Mouse (Mus musculus) C2C12 (cell line): Measurements from ENCODE around the gene Strn4. TPM values are rescaled to one million over a fixed set of nuclear protein-coding genes. Genes with fewer than 3 reads are reported as not detected.

ENCODE experiments used
- H3K27me3 ChIP-seq: one replicate; pipeline ENCODE4 v1.6.1; 2011; ENCODE audit not compliant: control insufficient read depth, insufficient read depth, insufficient read length
- H3K36me3 ChIP-seq: one replicate; pipeline ENCODE4 v1.6.1; 2011; ENCODE audit not compliant: control insufficient read depth, insufficient read depth
- H3K4me3 ChIP-seq: one replicate; pipeline ENCODE4 v1.5.1; 2011; ENCODE audit warnings: mild to moderate bottlenecking, control low read depth; ENCODE audit not compliant: poor library complexity, insufficient read depth, severe bottlenecking
- H3K79me2 ChIP-seq: one replicate; pipeline ENCODE4 v1.6.1; 2011; ENCODE audit not compliant: control insufficient read depth, insufficient read depth
- H3K79me3 ChIP-seq: one replicate; pipeline ENCODE4 v1.6.1; 2011; ENCODE audit warnings: low read depth, control low read depth
- H3ac ChIP-seq: one replicate; pipeline ENCODE3; 2011; ENCODE audit warnings: low read depth; ENCODE audit not compliant: control insufficient read depth, insufficient read length
- CEBPB ChIP-seq: IDR thresholded peaks from one replicate; pipeline ENCODE4 v1.6.1; 2011; ENCODE audit warnings: low read depth, mild to moderate bottlenecking, control low read depth, moderate library complexity
- CTCF ChIP-seq: IDR thresholded peaks from one replicate; pipeline ENCODE4 v1.5.1; 2011; ENCODE audit not compliant: control insufficient read depth, insufficient read depth, insufficient read length
- FOSL1 ChIP-seq: IDR thresholded peaks from one replicate; pipeline ENCODE4 v1.8.0; 2011; ENCODE audit warnings: mild to moderate bottlenecking, low read length; ENCODE audit not compliant: poor library complexity, insufficient read depth, severe bottlenecking
- MAX ChIP-seq: IDR thresholded peaks from one replicate; pipeline ENCODE4 v1.6.1; 2011; ENCODE audit warnings: mild to moderate bottlenecking, control low read depth
- MYOD1 ChIP-seq: IDR thresholded peaks from one replicate; pipeline ENCODE4 v1.6.1; 2011; ENCODE audit warnings: low read depth; ENCODE audit not compliant: control insufficient read depth, insufficient read length
- MYOG ChIP-seq: IDR thresholded peaks from one replicate; pipeline ENCODE4 v1.6.1; 2011; ENCODE audit not compliant: control insufficient read depth, insufficient read length; ENCODE audit errors: extremely low read depth
- USF1 ChIP-seq: IDR thresholded peaks from one replicate; pipeline ENCODE4 v1.6.1; 2011; ENCODE audit warnings: low read depth, mild to moderate bottlenecking, control low read depth, moderate library complexity
- polyA plus RNA-seq: library from polyadenylated mRNA; unstranded; fragments of >200 nt; fragmentation: generic; extraction: Trizol; gene quantifications from one replicate; pipeline ENCODE4 v1.2.1, GENCODE M21; 2012; ENCODE audit warnings: missing spikeins

Strn4 gene
- polyA plus RNA-seq, 1 experiment = 50.4 TPM

DNA sequence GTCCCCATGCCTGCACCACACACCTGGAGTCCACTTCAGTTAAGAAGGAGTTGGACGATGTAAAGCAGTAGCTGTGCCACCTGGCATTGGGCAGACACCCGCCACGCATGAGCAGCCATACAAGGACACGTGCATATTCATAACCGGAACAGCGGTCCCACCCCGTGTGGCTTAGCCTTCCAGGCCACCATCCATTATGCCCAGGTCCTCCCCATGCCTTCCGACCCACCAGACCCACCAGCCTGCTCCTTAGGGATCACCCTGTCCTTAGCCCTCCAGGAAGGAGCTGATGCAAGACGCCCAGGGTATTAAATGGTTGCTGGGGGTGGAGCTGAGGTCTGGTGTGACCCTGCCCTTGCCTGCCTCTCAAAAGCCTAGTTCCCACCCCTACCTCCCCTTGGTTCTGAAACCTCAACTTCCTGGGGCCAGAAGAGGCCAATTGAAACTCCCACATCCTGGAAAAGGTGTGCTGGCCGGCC lies 31.2 kb upstream of the Strn4 start:
- TF ChIP-seq MYOG (no peak), CEBPB (no peak), USF1 (no peak), MAX (no peak), CTCF (no peak), MYOD1 (no peak), FOSL1 (no peak)
- peaks cover 8% of the 10 kb centered on the region for H3K36me3 ChIP-seq
- no peaks in the 10 kb centered on the region for H3K27me3 ChIP-seq

GRCm38 (mm10) chr7:16785541-16786083 lies 30.1 kb upstream of the Strn4 start:
- no peaks in the 10 kb centered on the region for H3K27me3 ChIP-seq
- TF ChIP-seq CEBPB (no peak), MYOD1 (no peak), FOSL1 (no peak), CTCF (no peak), USF1 (no peak), MYOG (no peak)
- H3K79me3 ChIP-seq = peaks cover 15% of the 10 kb centered on the region
- no peak overlapping the region for H3K4me3 ChIP-seq
- H3K79me2 ChIP-seq = peaks cover 41% of the 10 kb centered on the region
- no peak overlapping the region for H3ac ChIP-seq
- H3K36me3 ChIP-seq = peaks cover 8% of the 10 kb centered on the region

More for the DNA sequence above, 31.2 kb upstream of the Strn4 start:
- Histone ChIP-seq H3K79me2 (peaks cover 41% of the 10 kb centered on the region), H3ac (no peak overlapping the region), H3K79me3 (peaks cover 15% of the 10 kb centered on the region), H3K4me3 (no peak overlapping the region)

DNA sequence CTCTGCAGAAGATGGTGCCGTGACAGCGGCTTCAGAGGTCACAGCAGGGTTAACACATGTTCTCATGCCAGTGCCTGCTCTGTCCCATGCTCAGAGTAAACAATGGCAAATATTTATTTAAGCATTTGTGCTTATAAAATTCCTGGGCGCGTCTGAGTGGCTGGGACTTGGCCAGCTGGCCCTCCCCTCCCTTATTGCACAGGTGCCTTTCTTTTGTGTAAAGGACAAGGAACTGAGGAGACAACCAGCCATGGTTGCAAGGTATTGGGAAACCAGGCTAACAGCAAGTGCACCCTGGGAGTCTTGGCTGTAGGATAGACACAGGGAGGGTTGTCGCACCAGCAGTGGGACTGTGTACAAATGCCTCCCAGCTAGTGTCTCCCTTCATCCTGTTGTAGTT lies 23.4 kb upstream of the Strn4 start:
- no peak overlapping the region for H3ac ChIP-seq
- no peaks in the 10 kb centered on the region for H3K79me3 ChIP-seq
- no peak for TF ChIP-seq CTCF
- H3K27me3 ChIP-seq = no peaks in the 10 kb centered on the region
- H3K79me2 ChIP-seq = no peaks in the 10 kb centered on the region
- peaks cover 13% of the 10 kb centered on the region for H3K36me3 ChIP-seq
- no peak overlapping the region for H3K4me3 ChIP-seq

DNA sequence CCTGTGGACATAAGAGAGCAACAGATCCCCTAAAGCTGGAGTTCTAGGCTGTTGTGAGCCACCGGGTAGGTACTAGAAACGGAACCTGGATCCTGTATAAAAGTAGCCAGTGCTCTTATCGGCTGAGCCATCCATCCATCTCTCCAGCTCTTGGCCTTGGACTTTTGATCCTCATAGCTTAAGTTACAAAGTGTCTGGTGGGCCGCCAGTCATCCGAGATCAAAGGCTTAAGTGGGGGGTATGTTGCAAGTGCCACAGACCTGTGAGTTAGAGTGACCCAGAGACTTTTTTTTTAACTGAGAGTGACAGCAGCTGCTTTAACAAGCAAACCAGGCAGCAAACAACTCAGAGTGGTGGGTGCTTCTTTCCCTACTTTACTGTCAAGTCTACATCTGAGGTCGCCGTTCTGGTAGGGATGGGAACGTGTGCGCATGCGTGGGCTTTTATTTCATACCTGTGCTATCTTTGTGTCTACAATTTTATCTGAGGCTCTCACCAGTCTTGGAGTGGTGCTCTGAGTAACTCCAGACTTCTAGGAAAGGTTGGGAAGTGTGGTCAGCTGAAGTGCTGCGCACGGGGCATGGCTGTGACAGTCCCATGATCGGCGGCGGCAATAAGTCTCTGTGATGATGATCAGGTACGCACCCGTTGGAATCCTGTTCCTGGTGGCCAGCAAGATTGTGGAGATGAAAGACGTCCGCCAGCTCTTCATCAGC lies 22.5 kb upstream of the Strn4 start:
- Histone ChIP-seq H3K79me2 (no peaks in the 10 kb centered on the region), H3K4me3 (no peak overlapping the region), H3K36me3 (peaks cover 18% of the 10 kb centered on the region), H3K27me3 (no peaks in the 10 kb centered on the region), H3K79me3 (no peaks in the 10 kb centered on the region), H3ac (no peak overlapping the region)
- TF ChIP-seq USF1 (no peak), MYOD1 (no peak), CEBPB (no peak)

DNA sequence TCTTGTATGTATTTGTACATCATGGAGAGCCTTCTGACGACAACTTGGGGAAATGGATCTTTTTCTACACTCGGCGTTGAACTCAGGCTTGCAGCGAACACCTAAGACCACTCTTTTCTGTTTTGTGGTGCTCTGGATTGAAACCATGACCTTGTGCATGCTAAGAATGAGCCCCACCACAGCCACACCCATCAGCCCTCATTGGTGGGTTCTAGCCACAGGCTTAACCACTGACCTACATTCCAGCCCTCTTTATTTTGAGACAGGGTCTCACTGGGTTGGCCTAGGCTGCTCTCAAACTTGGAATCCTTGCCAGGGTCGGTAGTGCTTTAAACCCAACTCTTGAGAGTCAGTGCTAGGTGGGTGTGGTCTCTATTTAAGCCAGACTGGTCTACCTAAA lies 20.8 kb upstream of the Strn4 start:
- Histone ChIP-seq H3K4me3 (no peak overlapping the region), H3K36me3 (peaks cover 21% of the 10 kb centered on the region), H3K79me3 (no peaks in the 10 kb centered on the region), H3K79me2 (no peaks in the 10 kb centered on the region), H3ac (no peak overlapping the region), H3K27me3 (no peaks in the 10 kb centered on the region)
- TF ChIP-seq MYOG (no peak), USF1 (no peak), CEBPB (no peak), MAX (no peak), CTCF (no peak)

DNA sequence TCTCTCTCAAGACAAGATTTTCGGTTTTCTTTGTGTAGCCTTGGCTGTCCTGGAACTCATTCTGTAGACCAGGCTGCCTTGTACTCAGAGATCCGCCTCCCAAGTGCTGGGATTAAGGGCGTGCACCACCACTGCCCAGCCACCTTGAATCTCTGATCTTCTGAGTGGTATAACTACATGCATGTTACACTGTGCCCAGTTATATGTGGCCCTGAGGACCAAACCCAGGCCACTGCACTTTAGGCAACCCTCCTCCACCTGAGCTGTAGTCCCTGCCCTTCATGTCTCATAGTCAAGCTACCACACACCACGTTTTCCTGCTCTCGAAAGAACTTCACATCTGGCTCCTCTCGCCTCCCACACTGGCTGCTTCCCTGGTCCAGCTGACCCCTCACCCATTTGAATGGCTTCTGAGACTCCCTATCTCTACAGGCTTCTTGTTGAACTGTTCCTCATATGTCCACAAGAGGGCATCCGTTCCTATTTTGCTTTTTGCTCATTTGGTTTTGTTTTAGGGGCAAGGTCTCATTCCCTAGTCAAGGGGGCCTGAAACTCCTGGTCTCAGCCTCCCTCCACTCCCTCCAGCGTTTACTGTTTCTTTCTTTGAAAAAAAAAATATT lies 11.2 kb upstream of the Strn4 start:
- H3K4me3 ChIP-seq = no peak overlapping the region
- peaks cover 7% of the 10 kb centered on the region for H3K36me3 ChIP-seq
- H3K79me2 ChIP-seq = no peaks in the 10 kb centered on the region
- H3K79me3 ChIP-seq = no peaks in the 10 kb centered on the region
- no peak overlapping the region for H3ac ChIP-seq
- no peaks in the 10 kb centered on the region for H3K27me3 ChIP-seq
- TF ChIP-seq USF1 = no peak
- TF ChIP-seq MAX = no peak
- no peak for TF ChIP-seq MYOG
- no peak for TF ChIP-seq CEBPB
- TF ChIP-seq CTCF = no peak
- no peak for TF ChIP-seq MYOD1
- TF ChIP-seq FOSL1 = no peak
